Mouse (Mus musculus) bone marrow, adult 2 months (tissue): Measurements from ENCODE around the gene Mcm8.

ENCODE experiments used
- CTCF ChIP-seq: fragments of 200-500 bp; IDR thresholded peaks from 2 replicates; pipeline ENCODE4 v1.5.1; 2011; ENCODE audit warnings: low read length, control low read depth; ENCODE audit not compliant: control insufficient read depth, insufficient read depth
- POLR2A ChIP-seq: fragments of 200-500 bp; IDR thresholded peaks from 2 replicates; pipeline ENCODE4 v1.6.1; 2011; ENCODE audit warnings: low read depth, mild to moderate bottlenecking, control low read depth, low read length, borderline replicate concordance; ENCODE audit not compliant: control insufficient read depth

DNA sequence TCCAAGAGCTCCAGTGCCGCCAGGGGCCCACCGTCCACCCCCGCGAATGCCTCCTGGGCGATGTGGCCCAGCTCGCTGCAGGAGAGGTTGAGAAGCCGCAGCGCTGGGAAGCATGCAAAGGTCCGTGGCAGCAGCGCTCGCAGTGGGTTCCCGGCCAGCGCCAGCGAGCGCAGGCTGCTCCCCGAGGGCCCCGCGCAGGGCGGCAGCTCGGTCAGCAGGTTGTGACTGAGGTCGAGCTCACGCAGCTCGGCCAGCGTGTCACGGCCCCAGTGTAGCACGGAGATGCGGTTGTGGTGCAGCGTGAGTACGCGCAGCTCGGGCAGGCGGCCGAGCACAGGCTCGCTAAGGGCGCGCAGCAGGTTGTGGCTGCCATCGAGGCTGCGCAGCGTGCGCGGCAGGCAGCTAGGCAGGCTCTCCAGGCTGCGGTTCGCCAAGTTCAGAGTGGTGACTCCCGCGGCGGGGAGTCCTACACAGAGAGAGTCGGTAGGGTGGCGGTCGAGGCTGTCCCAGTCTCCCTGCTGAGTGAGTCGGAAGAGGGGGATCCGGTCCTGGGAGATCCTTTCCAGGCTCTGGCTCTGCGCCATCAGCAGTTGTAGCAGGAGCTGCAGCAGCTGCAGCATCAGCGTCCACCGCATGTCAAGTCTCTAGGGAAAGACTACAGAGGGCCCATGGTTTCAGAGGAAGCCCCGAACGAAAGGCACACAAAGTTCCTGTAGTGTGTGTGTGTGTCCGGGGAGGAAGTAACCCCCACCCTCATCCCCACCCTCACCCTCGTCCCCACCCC, 63.5 kb downstream of the Mcm8 start:
- no peak; the same call in 1 of the 2 replicates for TF ChIP-seq POLR2A
- TF ChIP-seq CTCF: no peak
